Mouse (Mus musculus) bone marrow, adult 2 months (tissue): Measurements from ENCODE around the gene Cckbr. TPM values are rescaled to one million over a fixed set of nuclear protein-coding genes. Genes with fewer than 3 reads are reported as not detected.
A peak's percentile ranks its signal among the peaks of the same experiment; 100 is the strongest.

ENCODE experiments used
- H3K27ac ChIP-seq: fragments of 200-500 bp; 2 replicates; pipeline ENCODE4 v1.5.1; 2012; ENCODE audit warnings: low read depth, mild to moderate bottlenecking, control low read depth, inconsistent platforms, low read length; ENCODE audit not compliant: control insufficient read depth, poor library complexity, insufficient read depth
- H3K4me1 ChIP-seq: fragments of 200-500 bp; 2 replicates; pipeline ENCODE4 v1.6.1; 2011; ENCODE audit warnings: low read length; ENCODE audit not compliant: control insufficient read depth, insufficient read depth
- H3K4me3 ChIP-seq: fragments of 200-500 bp; replicated peaks from 2 replicates; pipeline ENCODE3; 2011; ENCODE audit warnings: mild to moderate bottlenecking, low read depth, low read length, control low read depth; ENCODE audit not compliant: control insufficient read depth
- CTCF ChIP-seq: fragments of 200-500 bp; IDR thresholded peaks from 2 replicates; pipeline ENCODE4 v1.5.1; 2011; ENCODE audit warnings: low read length, control low read depth; ENCODE audit not compliant: control insufficient read depth, insufficient read depth
- POLR2A ChIP-seq: fragments of 200-500 bp; IDR thresholded peaks from 2 replicates; pipeline ENCODE4 v1.6.1; 2011; ENCODE audit warnings: low read depth, mild to moderate bottlenecking, control low read depth, low read length, borderline replicate concordance; ENCODE audit not compliant: control insufficient read depth
- WGBS: fragments of 180-500 bp; shearing (Covaris S2); methylation state at CpG from one replicate; pipeline ENCODE4 v1.1.7; 2018; 5-methylcytosine and 5-hydroxymethylcytosine counted together
- polyA plus RNA-seq: library from polyadenylated mRNA; stranded (reverse); fragments of >200 nt; gene quantifications from 2 replicates; pipeline ENCODE4 v1.2.4, GENCODE M21; 2011; ENCODE audit warnings: low replicate concordance; ENCODE audit not compliant: missing spikeins, insufficient read depth, insufficient read length

Cckbr gene
- polyA plus RNA-seq, 1 experiment: not detected

DNA sequence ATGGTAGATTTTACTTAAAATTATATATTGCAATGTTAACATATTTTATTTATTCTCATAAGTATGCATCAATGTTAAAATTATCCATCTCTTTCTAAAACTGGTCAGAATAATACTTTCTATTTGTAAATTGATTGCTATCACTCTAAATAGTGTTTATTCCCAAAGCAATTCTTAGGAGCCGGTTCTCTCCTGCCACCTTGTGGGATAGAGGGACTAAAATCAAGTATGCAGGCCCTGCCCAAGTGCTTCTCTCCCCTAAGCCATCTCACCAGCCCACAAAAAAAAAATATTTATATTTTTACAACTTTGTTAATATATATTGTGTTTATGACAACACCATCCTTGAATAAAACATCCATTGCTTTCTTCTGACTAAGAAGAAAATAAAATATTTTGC, 47.1 kb downstream of the Cckbr start:
- Histone ChIP-seq H3K4me1 (no peaks in the 10 kb centered on the region), H3K27ac (no peak overlapping the region), H3K4me3 (no peak overlapping the region)
- WGBS: 79% methylated on average over 1 of the region's 1 CpGs
- TF ChIP-seq CTCF (no peak), POLR2A (no peak)

DNA sequence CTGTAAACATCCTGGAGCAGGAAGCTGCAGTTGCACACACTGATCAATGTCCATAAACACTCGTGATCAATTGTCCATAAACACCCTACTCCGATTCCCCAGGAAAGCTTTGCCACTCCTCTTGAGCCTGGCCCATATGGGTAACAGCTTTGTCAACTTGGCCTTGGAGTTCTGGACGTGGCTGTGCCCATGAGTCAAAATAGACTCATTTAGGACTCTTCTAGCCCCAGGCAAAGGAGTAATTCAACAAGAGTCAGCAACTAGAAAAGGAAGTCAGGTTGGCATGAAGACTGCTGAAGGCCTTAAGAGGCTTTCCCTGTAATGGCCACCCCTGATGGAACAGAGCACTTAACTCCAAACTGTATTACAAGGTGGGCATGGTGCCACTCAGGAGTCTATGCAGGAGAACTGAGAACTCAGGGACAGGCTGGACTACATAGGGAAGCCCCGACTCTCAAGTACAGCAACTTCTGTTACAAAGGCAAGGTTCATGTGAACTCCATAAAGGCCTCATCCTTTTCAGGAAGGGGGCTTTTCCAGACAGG, 49.3 kb downstream of the Cckbr start:
- 75% methylated on average over 4 of the region's 4 CpGs for WGBS
- Histone ChIP-seq H3K4me3 (no peak overlapping the region), H3K27ac (no peak overlapping the region), H3K4me1 (no peaks in the 10 kb centered on the region)
- no peak for TF ChIP-seq POLR2A
- TF ChIP-seq CTCF: no peak

DNA sequence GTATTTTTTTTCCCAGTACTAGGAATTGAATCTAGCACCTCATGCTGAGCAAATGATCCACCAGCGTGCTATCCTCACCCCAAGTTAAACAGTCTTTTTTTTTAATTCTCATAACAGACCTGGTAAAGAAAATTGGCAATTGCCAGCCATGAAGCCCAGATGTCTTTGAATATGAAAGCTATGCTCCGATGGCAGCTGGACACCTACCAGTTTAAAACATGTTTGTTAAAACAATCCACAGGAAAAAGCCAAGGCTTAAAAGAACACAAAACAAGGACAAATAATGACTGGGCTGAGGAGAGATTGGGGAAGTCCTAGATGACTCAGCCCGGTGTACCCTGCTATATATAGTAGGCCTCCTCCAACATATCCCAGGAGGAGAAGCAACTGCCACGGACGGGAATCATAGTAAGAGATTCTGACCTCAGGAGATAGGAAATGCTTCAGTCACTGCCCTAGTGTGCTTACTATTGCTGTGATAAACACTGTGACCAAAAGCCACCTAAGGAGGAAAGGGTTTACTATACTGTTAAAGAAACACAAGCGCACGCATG, 49.9 kb downstream of the Cckbr start:
- Histone ChIP-seq H3K27ac (no peak overlapping the region), H3K4me3 (no peak overlapping the region), H3K4me1 (no peaks in the 10 kb centered on the region)
- 49% methylated on average over 7 of the region's 7 CpGs for WGBS
- TF ChIP-seq CTCF: no peak
- no peak for TF ChIP-seq POLR2A

DNA sequence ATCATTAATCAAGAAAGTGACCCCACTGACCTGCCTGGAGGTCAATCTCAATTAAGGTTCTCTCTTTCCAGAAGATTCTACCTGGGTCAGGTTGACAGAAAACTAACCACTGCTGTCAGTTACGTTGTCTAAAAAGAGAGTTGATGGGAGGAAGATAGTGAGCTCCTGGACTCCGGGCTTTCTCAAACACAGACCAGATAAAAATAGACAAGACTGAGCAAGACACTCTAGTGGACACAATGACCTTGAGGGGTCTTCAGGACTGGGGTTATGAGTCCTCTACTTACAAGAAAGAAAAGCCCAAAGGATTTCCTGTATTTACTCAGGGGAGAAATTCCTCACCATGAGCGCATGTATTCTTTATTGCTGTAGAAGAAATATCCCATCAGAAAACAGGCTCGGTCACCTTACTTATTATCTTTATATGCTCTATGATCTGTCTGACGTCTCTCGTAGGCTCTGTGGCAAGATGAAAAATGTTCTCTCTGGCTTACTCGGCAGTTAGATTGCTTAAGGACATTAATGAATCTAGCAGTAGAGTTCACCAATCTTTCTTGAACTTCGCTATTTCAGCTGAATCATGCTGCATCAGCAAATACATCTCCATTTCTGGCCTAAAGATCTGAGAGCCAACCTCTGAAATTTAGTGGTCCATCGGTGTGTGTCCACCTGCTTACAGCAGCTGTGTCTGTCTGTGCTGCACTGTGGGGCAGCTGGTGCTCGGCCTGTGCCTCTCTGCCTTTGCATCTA, 51.3 kb downstream of the Cckbr start:
- Histone ChIP-seq H3K4me3 (no peak overlapping the region), H3K4me1 (no peaks in the 10 kb centered on the region), H3K27ac (no peak overlapping the region)
- 54% methylated on average over 10 of the region's 10 CpGs for WGBS
- no peak for TF ChIP-seq POLR2A
- no peak for TF ChIP-seq CTCF

GRCm38 (mm10) chr7:105477433-105477700, 51.8 kb downstream of the Cckbr start:
- 82% methylated on average over 1 of the region's 1 CpGs for WGBS
- H3K4me1 ChIP-seq: no peaks in the 10 kb centered on the region
- H3K27ac ChIP-seq: no peak overlapping the region
- H3K4me3 ChIP-seq: no peak overlapping the region
- TF ChIP-seq CTCF: no peak
- TF ChIP-seq POLR2A: no peak

DNA sequence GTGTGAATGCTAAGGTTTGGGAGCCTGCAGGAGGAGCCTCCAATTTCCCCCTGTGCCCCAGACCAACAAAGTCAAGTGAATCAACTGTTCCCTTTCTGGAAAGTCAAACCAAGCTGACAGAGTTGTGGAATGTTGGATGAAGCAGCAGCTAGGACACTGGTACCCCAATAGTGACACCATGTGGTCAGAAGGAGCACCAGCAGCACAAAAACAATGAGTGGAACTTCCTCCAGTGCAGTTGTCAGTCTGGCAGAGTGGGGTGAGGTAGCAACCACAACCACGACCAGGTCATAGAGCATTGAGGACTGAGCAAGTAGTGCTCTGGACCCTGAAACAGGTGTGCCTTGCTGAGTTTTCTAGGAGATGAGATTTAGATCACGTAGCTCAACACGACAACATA, 52.3 kb downstream of the Cckbr start:
- no peaks in the 10 kb centered on the region for H3K4me1 ChIP-seq
- H3K27ac ChIP-seq: no peak overlapping the region
- WGBS: 49% methylated on average over 3 of the region's 3 CpGs
- H3K4me3 ChIP-seq: no peak overlapping the region
- TF ChIP-seq CTCF: peak; percentile 64
- TF ChIP-seq POLR2A: no peak

DNA sequence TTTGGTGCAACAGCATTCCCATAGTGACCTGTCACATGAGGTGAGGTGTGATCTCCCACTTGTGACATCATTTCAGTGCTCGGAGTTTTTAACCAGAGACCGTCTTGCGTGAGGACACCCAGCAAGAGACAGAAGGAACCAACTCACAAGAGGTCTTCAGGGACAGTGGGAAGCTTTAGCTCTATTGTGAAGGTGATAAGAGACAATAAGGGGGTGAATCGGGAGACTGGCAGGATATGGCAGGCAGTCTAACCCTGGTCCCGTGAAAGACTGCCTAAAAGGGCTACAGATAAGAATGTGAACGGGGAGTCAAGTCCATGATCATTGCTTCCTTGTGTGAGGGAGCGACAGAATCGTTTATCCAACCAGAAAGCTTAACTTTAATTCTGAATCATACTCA, 52.8 kb downstream of the Cckbr start:
- 77% methylated on average over 8 of the region's 8 CpGs for WGBS
- Histone ChIP-seq H3K4me1 (no peaks in the 10 kb centered on the region), H3K4me3 (no peak overlapping the region), H3K27ac (no peak overlapping the region)
- TF ChIP-seq CTCF (no peak), POLR2A (no peak)

DNA sequence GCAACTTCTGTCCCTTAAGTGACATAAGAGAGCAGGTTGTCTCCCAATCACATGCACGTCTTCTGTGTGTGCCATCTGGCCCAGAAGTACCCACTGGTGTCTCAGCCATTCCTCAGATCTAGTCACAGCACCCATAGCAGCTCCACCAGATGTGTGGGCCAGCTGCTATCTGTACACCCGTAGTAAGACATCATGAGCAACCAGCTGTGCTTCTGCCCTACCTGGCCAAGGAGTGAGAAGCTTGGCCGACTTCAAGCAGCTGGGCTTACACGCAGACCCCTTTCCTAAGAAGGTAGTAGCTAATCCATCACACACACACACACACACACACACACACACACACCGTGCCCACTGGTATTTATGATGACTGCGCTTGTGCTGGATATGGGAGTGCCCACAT, 53.7 kb downstream of the Cckbr start:
- no peaks in the 10 kb centered on the region for H3K4me1 ChIP-seq
- 73% methylated on average over 6 of the region's 6 CpGs for WGBS
- no peak for TF ChIP-seq POLR2A
- no peak overlapping the region for H3K27ac ChIP-seq
- H3K4me3 ChIP-seq: no peak overlapping the region

DNA sequence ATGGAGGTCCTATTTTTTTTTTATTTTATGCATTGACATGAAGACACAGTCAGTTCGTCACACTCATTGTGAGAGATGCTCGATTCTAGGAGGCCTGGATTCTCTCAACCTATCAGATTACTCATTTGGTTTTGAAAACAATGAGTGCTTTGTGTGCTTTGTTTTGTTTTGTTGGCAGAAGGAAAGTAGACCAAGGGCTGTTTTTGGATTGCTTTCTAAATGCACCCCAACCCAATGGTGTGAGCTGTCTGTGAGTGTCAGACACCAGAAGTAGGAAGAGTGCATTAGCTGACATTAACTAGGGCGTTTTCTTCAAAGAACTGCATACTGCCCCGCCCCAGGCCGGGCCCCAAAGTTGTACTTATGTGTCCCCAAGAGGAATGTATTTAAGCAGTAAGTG, 54.5 kb downstream of the Cckbr start:
- TF ChIP-seq POLR2A (no peak), CTCF (no peak)
- no peak overlapping the region for H3K4me3 ChIP-seq
- WGBS: 75% methylated on average over 5 of the region's 5 CpGs
- H3K27ac ChIP-seq: no peak overlapping the region
- no peaks in the 10 kb centered on the region for H3K4me1 ChIP-seq
